Mouse (Mus musculus) testis, adult 2 months (tissue): ENCODE measurements around the gene Prkn. TPM values are rescaled to one million over a fixed set of nuclear protein-coding genes. Genes with fewer than 3 reads are reported as not detected.

ENCODE experiments used
- H3K27ac ChIP-seq: fragments of 200-500 bp; 2 replicates; pipeline ENCODE4 v1.5.1; 2012; ENCODE audit warnings: low read depth, low read length; ENCODE audit not compliant: control insufficient read depth, insufficient read depth
- H3K27me3 ChIP-seq: fragments of 200-500 bp; 2 replicates; pipeline ENCODE4 v1.6.1; 2012; ENCODE audit warnings: mild to moderate bottlenecking, low read length, moderate library complexity; ENCODE audit not compliant: control insufficient read depth, insufficient read depth
- H3K36me3 ChIP-seq: fragments of 200-500 bp; 2 replicates; pipeline ENCODE4 v1.6.1; 2012; ENCODE audit warnings: mild to moderate bottlenecking, low read length; ENCODE audit not compliant: control insufficient read depth, insufficient read depth
- H3K4me1 ChIP-seq: fragments of 200-500 bp; 2 replicates; pipeline ENCODE4 v1.6.1; 2012; ENCODE audit warnings: low read length; ENCODE audit not compliant: control insufficient read depth, insufficient read depth
- H3K4me3 ChIP-seq: fragments of 200-500 bp; 2 replicates; pipeline ENCODE4 v1.5.1; 2012; ENCODE audit warnings: low read depth, mild to moderate bottlenecking, low read length, moderate library complexity, mixed read lengths; ENCODE audit not compliant: control insufficient read depth
- CTCF ChIP-seq: fragments of 200-500 bp; IDR thresholded peaks from 2 replicates; pipeline ENCODE4 v1.5.1; 2012; ENCODE audit warnings: low read depth, mild to moderate bottlenecking, inconsistent platforms, low read length, moderate library complexity; ENCODE audit not compliant: control insufficient read depth, insufficient read depth, insufficient replicate concordance
- POLR2A ChIP-seq: fragments of 200-500 bp; IDR thresholded peaks from 2 replicates; pipeline ENCODE4 v1.6.1; 2012; ENCODE audit warnings: low read depth, mild to moderate bottlenecking, inconsistent platforms, low read length, moderate library complexity; ENCODE audit not compliant: control insufficient read depth
- polyA plus RNA-seq: library from polyadenylated mRNA; depleted of rRNA; stranded (reverse); fragments of >200 nt; gene quantifications from 2 replicates; pipeline ENCODE4 v1.2.3, GENCODE M21; 2012

The Prkn gene
- polyA plus RNA-seq, 1 experiment: 13.2 TPM

DNA sequence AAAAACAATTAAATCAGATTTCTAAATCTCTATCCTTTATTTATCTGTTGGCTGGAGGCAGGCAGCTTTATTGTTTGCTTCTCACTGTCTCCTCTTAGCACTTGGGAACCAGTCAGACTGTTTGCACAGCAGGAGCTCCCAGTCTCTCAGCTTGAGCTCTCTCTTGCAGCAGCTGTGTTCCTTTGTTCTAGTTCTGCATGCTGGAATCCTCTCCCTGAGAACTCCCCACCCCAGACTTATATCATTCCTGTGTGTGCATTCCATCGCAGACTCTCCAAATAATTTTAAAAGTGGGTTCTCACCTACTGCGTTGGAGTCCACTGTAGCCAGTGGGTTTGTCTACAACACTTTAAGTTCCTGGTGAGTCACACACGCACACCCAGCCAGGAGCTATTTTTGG, 1181.1 kb downstream of the Prkn start:
- Histone ChIP-seq H3K36me3 (no peaks in the 10 kb centered on the region), H3K27ac (no peak overlapping the region), H3K27me3 (no peaks in the 10 kb centered on the region), H3K4me1 (no peaks in the 10 kb centered on the region), H3K4me3 (no peak overlapping the region)
- TF ChIP-seq POLR2A: no peak
- no peak for TF ChIP-seq CTCF

DNA sequence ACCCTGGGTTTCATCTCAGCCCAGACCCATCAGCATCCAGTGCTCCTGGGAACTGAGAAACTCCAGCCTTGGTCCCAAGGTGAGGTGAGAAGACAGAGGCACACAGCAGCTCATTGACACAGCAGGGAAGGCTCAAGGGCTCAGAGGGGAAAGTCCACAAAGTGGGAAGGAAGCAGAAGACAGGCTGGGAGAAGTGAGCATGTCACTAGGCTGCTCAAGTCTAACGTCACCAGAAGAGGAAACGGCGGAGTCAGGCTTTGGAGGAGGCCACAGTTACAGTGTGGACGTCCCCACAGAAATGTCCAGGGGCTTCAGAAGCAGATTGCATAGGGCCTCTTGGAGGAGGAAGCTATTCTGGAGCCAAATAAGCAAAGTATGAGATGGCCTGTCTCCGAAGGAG, 1189.2 kb downstream of the Prkn start:
- H3K27ac ChIP-seq: no peak overlapping the region
- no peak overlapping the region for H3K4me3 ChIP-seq

DNA sequence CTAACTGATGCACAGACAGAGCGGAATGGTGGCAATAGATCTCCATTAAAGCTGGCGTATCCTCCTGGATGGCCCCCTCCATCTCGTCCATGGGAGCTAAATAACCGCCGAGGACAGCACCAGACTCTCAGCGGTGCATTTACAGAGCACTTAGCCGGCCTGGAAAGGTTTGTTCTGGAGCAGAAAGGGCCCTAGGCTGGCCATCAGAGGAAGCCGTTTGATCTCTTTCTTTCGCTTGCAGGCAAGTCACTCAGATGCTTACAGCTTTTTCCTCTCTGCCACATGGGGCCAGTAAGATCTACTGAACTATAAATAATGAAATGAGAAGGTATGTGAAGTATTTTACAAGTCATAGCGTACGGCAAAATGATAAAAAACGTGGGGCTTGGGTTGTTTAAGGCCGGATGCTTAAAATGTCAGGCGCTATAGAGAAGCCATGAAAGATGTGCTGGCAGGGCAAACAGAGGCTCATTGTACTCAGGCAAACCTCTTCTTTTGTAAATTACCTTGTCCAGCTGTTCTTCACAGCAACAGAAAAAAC, 1189.8 kb downstream of the Prkn start:
- no peak overlapping the region for H3K27ac ChIP-seq
- no peaks in the 10 kb centered on the region for H3K36me3 ChIP-seq
- no peak overlapping the region for H3K4me3 ChIP-seq
- peaks cover 4% of the 10 kb centered on the region for H3K4me1 ChIP-seq
- TF ChIP-seq CTCF (no peak), POLR2A (no peak)
- H3K27me3 ChIP-seq: no peaks in the 10 kb centered on the region

More for the DNA sequence above, 1189.2 kb downstream of the Prkn start:
- Histone ChIP-seq H3K27me3 (no peaks in the 10 kb centered on the region), H3K36me3 (no peaks in the 10 kb centered on the region), H3K4me1 (peaks cover 4% of the 10 kb centered on the region)
- TF ChIP-seq POLR2A (no peak), CTCF (no peak)

DNA sequence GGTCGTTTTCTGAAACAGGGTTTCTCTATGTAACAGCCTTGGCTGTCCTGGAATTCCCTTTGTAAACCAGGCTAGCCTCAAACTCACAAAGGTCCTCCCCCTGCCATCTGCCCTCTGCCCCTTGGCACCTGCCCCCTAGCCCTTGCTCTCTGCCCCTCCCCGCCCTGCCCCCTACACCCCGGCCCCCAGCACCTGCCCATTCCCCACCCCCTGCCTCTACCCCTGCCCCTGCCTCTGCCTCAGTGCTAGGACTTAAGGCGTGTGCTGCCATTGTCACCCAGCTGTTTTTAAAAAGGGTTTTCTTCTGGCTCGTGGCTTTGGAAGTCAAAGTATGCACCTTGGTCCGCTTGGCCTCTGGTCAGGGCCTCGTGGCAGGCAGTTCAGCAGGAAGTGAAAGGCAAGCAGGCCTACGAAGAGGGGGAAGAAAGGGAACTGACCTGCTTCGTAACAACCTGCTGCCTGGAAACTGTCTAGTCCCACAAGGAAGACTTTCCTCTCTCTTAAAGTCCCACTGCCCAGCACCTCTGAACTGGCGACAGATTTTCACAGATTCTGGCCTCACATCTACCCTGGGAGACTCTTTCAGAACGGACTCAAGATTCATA, 1190.5 kb downstream of the Prkn start:
- H3K27me3 ChIP-seq: no peaks in the 10 kb centered on the region
- H3K36me3 ChIP-seq: no peaks in the 10 kb centered on the region
- peak overlapping the region; percentile 35 for H3K4me3 ChIP-seq
- TF ChIP-seq CTCF: no peak
- TF ChIP-seq POLR2A: no peak
- peaks cover 4% of the 10 kb centered on the region for H3K4me1 ChIP-seq
- H3K27ac ChIP-seq: peak overlapping the region; percentile 71; the same call in 1 of the 2 replicates

DNA sequence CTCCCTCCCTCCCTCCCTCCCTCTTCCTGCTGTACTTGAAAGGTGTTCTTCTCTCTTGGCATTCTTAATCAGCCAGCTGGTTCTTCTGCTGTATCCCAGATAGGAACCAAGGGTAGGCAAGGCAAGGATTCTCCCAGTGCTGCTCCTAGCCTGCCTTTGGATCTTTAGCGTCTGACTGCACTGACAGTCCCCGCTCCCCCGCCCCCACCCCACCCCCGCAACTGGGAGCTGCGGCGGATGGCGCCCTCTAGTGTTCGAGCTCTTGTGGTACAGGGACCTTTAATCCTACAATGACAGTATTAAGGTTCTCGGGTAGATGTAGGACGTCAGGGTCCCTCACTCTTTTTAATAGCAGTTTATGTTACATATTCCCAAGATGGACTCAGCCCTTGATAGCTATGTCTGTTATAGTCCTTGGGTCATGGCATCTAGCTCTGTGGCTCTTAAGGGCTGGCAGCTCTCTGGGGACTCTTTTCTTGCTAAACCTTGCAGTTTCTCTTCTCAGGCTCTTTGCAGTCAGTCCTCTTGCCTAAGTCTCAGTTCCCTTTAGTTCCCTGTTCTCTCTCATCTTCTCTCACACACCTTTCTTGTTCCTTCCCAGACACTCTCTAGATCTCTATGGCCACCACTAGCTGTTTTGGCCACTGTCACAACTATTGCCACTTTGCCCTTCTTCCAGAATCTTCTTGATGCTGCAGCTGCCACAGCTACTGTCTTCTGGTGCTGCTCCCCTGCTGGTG, 1191.2 kb downstream of the Prkn start:
- H3K4me3 ChIP-seq: no peak overlapping the region
- peaks cover 4% of the 10 kb centered on the region for H3K4me1 ChIP-seq
- TF ChIP-seq CTCF: peak; percentile 74; the same call in 1 of the 2 replicates
- TF ChIP-seq POLR2A: no peak
- no peak overlapping the region for H3K27ac ChIP-seq
- no peaks in the 10 kb centered on the region for H3K36me3 ChIP-seq
- no peaks in the 10 kb centered on the region for H3K27me3 ChIP-seq

DNA sequence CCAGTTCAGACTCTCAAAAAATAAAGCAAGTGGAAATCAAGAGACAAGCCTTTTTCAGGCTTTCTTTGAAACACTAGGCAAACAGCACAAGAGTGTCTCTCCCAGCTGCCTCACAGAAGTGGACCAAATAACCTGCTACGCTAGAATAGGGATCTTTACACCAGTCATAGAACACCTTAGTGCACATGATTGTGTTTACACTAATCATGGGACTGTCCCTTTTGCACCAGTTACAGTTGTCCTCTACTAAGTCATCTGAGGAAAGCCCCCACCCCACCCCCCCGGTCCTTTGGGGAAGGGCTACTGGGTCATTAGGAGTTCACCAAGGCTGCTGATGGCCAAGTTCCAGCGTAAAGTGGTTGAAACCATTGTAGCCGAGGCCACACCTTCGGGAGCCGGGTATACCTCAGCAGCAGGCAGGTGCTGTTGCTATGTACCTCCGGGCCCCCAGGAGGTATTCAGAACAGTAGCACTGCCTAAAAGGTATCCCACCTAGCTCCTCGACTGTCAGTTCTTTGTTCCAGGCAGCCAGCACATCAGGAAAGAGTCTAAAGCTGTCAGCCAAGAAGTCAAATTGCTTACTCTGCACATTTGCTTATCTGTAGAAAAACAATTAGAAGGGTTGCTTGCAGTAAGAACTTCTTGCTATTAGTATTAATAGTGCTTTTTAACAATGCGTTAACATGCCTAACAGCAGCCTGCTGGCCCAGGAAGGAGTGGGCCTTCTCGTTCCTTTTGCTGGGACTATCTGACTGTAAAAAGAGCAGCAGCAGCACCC, 1192.0 kb downstream of the Prkn start:
- TF ChIP-seq POLR2A: no peak
- no peak for TF ChIP-seq CTCF
- H3K36me3 ChIP-seq: no peaks in the 10 kb centered on the region

DNA sequence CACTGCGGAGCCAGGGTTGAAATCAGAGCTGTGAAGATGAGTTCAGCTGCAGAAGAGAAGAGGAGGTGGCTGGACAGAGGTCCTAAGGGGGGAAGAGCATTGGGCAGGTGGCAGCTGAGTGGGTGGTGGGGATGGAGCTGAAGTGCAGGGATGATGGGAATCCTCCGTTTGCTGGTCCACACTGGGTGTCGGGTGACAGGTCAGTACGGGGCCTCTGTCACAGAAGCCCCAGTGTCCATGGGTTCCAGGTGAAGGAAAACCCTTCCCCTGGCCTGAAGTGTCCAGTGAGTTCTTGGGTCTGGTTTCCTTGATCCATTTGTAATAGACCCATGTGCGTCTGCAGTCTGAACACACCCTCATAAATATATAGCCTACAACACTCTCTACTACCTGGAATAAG, 1195.2 kb downstream of the Prkn start:
- TF ChIP-seq CTCF (no peak), POLR2A (no peak)
- Histone ChIP-seq H3K4me3 (no peak overlapping the region), H3K27ac (no peak overlapping the region), H3K27me3 (no peaks in the 10 kb centered on the region), H3K4me1 (peaks cover 7% of the 10 kb centered on the region), H3K36me3 (no peaks in the 10 kb centered on the region)

More for the DNA sequence above, 1192.0 kb downstream of the Prkn start:
- H3K4me1 ChIP-seq: peaks cover 4% of the 10 kb centered on the region
- no peak overlapping the region for H3K27ac ChIP-seq
- no peaks in the 10 kb centered on the region for H3K27me3 ChIP-seq
- no peak overlapping the region for H3K4me3 ChIP-seq
